Mouse (Mus musculus): ENCODE results near the gene Ankrd63. TPM values are rescaled to one million over a fixed set of nuclear protein-coding genes. Genes with fewer than 3 reads are reported as not detected.

Ankrd63 gene
- polyA plus RNA-seq, 1 experiment from 2014 or later = 0.11 TPM

DNA sequence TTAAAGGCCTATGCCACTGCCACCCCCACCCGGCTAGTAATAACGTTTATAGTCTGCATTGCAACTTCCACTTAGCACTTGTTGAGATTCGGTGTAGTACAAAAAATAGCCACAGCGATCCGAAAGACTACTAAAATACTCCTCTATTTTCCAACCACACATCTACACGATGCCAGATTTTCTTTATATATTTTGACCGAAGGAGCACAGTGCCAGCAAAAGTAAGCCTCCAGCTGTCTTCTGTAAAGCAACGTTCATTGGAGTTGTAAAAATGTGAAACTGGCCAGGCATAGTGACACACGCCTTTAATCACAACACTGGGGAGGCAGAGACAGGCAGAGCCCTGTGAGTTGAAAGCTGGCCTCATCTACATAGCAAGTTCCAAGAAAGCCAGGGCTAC lies 37.4 kb upstream of the Ankrd63 start:
- no peak overlapping the region for H3K4me2 ChIP-seq (replicated peaks; ENCODE audit: low read depth)
- H3K36me3 ChIP-seq (ENCODE audit: control insufficient read depth, insufficient read depth, low read length) = no peaks in the 10 kb centered on the region
- H3K27me3 ChIP-seq (ENCODE audit: control insufficient read depth, insufficient read depth, low read length) = no peaks in the 10 kb centered on the region
- H3K9ac ChIP-seq (ENCODE audit: low read length) = no peak overlapping the region
- DNase-seq (ENCODE audit: low spot score) (no peak), ATAC-seq (ENCODE audit: low FRiP score, low TSS enrichment) (no peak)
- peaks cover 4% of the 10 kb centered on the region; the same call in 1 of the 2 replicates for H3K4me1 ChIP-seq (replicated peaks; ENCODE audit: control insufficient read depth, insufficient read depth)
- TF ChIP-seq EP300 (optimal IDR thresholded peaks at IDR 0.05) (no peak), CTCF (IDR thresholded peaks at IDR 0.05; ENCODE audit: low read depth) (no peak)
- H3K27ac ChIP-seq (replicated peaks) = no peak overlapping the region
- no peak overlapping the region for H3K4me3 ChIP-seq (ENCODE audit: low read depth, low read length)
- 58% methylated on average over 9 of the region's 9 CpGs for WGBS
- H3K9me3 ChIP-seq (ENCODE audit: control insufficient read depth, low read length) = no peaks in the 10 kb centered on the region

DNA sequence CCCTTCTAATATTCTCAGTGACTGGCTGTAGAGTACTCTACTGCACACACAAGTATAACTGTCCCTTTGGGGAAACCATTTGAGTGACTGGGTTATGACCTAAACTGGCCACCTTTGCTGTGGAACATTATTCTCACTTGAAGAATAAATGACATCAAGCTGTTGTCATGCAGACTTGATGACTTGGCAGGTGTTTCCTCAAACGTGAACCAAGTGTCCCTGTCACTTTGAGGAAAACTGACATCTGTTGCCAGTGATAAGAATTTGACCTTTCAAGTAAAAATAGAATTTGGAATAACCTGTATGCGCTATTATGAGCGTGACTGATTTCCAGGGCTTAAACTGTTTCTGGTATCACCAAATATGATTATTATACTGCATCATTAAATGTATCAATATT lies 36.6 kb upstream of the Ankrd63 start:
- no peak for ATAC-seq (ENCODE audit: low FRiP score, low TSS enrichment)

DNA sequence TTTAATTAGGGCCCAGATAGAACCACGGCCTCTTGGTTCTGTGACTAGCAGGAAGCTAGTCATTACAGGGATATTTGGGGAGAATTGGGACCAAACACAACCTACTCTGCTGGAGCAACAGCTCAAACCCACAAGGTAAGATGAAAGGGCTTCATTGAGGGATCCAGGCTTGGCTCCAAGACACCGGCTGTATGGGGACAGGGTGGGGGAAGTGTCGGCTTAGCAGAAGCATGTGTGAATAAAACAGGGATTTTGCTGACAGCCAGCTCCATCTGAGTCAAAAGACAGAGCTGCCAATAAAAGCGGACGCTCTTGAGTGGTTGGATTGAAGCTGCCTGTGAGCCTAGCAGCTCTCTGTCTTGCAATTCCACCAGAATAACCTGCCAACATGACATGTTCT lies 29.6 kb upstream of the Ankrd63 start:
- H3K36me3 ChIP-seq (ENCODE audit: control insufficient read depth, insufficient read depth, low read length) = no peaks in the 10 kb centered on the region
- ATAC-seq (ENCODE audit: low FRiP score, low TSS enrichment) (no peak), DNase-seq (ENCODE audit: low spot score) (no peak)
- H3K9me3 ChIP-seq (ENCODE audit: control insufficient read depth, low read length) = no peaks in the 10 kb centered on the region
- H3K4me3 ChIP-seq (ENCODE audit: low read depth, low read length) = no peak overlapping the region
- no peaks in the 10 kb centered on the region for H3K27me3 ChIP-seq (ENCODE audit: control insufficient read depth, insufficient read depth, low read length)
- H3K4me1 ChIP-seq (replicated peaks; ENCODE audit: control insufficient read depth, insufficient read depth) = peaks cover 5% of the 10 kb centered on the region
- no peak overlapping the region for H3K9ac ChIP-seq (ENCODE audit: low read length)
- H3K27ac ChIP-seq (replicated peaks) = no peak overlapping the region
- no peak for TF ChIP-seq EP300 (optimal IDR thresholded peaks at IDR 0.05)
- TF ChIP-seq CTCF (IDR thresholded peaks at IDR 0.05; ENCODE audit: low read depth) = no peak
- no peak overlapping the region for H3K4me2 ChIP-seq (replicated peaks; ENCODE audit: low read depth)
- WGBS = 43% methylated on average over 5 of the region's 5 CpGs

More for the DNA sequence above, 36.6 kb upstream of the Ankrd63 start:
- TF ChIP-seq EP300 (optimal IDR thresholded peaks at IDR 0.05) (no peak), CTCF (IDR thresholded peaks at IDR 0.05; ENCODE audit: low read depth) (no peak)
- Histone ChIP-seq H3K9me3 (ENCODE audit: control insufficient read depth, low read length) (no peaks in the 10 kb centered on the region), H3K27ac (replicated peaks) (no peak overlapping the region), H3K36me3 (ENCODE audit: control insufficient read depth, insufficient read depth, low read length) (no peaks in the 10 kb centered on the region), H3K4me3 (ENCODE audit: low read depth, low read length) (no peak overlapping the region), H3K9ac (ENCODE audit: low read length) (no peak overlapping the region), H3K27me3 (ENCODE audit: control insufficient read depth, insufficient read depth, low read length) (no peaks in the 10 kb centered on the region), H3K4me2 (replicated peaks; ENCODE audit: low read depth) (no peak overlapping the region), H3K4me1 (replicated peaks; ENCODE audit: control insufficient read depth, insufficient read depth) (peaks cover 4% of the 10 kb centered on the region; the same call in 1 of the 2 replicates)
- WGBS = 63% methylated on average over 3 of the region's 3 CpGs
- DNase-seq (ENCODE audit: low spot score) = no peak

DNA sequence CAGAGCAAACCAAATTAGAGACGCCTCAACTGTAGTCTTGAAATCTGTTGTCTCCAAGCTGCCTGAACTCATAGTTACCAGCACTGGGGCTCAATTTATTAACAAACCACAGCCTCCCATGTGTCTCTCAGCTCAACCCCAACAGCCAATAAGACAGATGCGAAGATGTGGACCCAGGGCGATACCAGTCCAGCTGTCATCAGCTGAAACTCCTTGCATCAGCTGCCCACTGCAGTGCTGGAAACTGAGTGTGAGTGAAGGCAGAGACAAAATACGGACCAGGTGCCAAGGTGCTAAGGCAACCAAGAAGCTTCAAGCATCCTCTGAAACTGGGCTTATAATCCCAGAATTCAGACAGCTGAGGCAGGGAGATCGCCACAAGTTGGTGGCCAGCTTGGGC lies 28.2 kb upstream of the Ankrd63 start:
- H3K4me2 ChIP-seq (replicated peaks; ENCODE audit: low read depth) = no peak overlapping the region
- H3K4me3 ChIP-seq (ENCODE audit: low read depth, low read length) = no peak overlapping the region
- no peak overlapping the region for H3K9ac ChIP-seq (ENCODE audit: low read length)
- H3K9me3 ChIP-seq (ENCODE audit: control insufficient read depth, low read length) = no peaks in the 10 kb centered on the region
- no peaks in the 10 kb centered on the region for H3K36me3 ChIP-seq (ENCODE audit: control insufficient read depth, insufficient read depth, low read length)
- WGBS = 75% methylated on average over 5 of the region's 5 CpGs
- no peak for ATAC-seq (ENCODE audit: low FRiP score, low TSS enrichment)
- H3K4me1 ChIP-seq (replicated peaks; ENCODE audit: control insufficient read depth, insufficient read depth) = peaks cover 5% of the 10 kb centered on the region
- H3K27ac ChIP-seq (replicated peaks) = no peak overlapping the region
- no peak for TF ChIP-seq CTCF (IDR thresholded peaks at IDR 0.05; ENCODE audit: low read depth)
- no peak for TF ChIP-seq EP300 (optimal IDR thresholded peaks at IDR 0.05)
- no peak for DNase-seq (ENCODE audit: low spot score)
- H3K27me3 ChIP-seq (ENCODE audit: control insufficient read depth, insufficient read depth, low read length) = no peaks in the 10 kb centered on the region

DNA sequence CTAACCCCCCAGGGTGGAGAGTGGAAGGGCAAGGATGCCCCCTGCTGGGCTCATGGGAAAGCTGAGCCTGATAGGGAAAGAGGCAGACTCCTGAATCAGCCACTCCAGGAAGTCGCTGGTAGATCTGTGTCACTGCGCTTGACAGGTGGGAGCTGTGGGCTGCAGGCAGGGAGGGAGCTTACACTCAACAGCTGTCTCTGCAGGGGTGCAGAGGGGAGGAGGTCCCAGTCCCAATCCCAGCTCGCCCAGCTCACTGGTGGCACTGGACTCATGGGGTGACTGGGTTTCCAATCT lies 26.8 kb upstream of the Ankrd63 start:
- Histone ChIP-seq H3K27ac (replicated peaks) (no peak overlapping the region), H3K4me3 (ENCODE audit: low read depth, low read length) (no peak overlapping the region), H3K4me2 (replicated peaks; ENCODE audit: low read depth) (no peak overlapping the region), H3K9me3 (ENCODE audit: control insufficient read depth, low read length) (no peaks in the 10 kb centered on the region), H3K4me1 (replicated peaks; ENCODE audit: control insufficient read depth, insufficient read depth) (peaks cover 5% of the 10 kb centered on the region), H3K36me3 (ENCODE audit: control insufficient read depth, insufficient read depth, low read length) (no peaks in the 10 kb centered on the region), H3K27me3 (ENCODE audit: control insufficient read depth, insufficient read depth, low read length) (no peaks in the 10 kb centered on the region), H3K9ac (ENCODE audit: low read length) (no peak overlapping the region)
- ATAC-seq (ENCODE audit: low FRiP score, low TSS enrichment) (peak; percentile 31; the same call in 1 of the 2 replicates), DNase-seq (ENCODE audit: low spot score) (peak; percentile 72)
- WGBS = 15% methylated on average over 3 of the region's 3 CpGs
- TF ChIP-seq EP300 (optimal IDR thresholded peaks at IDR 0.05) (no peak), CTCF (IDR thresholded peaks at IDR 0.05; ENCODE audit: low read depth) (peak; percentile 88)

DNA sequence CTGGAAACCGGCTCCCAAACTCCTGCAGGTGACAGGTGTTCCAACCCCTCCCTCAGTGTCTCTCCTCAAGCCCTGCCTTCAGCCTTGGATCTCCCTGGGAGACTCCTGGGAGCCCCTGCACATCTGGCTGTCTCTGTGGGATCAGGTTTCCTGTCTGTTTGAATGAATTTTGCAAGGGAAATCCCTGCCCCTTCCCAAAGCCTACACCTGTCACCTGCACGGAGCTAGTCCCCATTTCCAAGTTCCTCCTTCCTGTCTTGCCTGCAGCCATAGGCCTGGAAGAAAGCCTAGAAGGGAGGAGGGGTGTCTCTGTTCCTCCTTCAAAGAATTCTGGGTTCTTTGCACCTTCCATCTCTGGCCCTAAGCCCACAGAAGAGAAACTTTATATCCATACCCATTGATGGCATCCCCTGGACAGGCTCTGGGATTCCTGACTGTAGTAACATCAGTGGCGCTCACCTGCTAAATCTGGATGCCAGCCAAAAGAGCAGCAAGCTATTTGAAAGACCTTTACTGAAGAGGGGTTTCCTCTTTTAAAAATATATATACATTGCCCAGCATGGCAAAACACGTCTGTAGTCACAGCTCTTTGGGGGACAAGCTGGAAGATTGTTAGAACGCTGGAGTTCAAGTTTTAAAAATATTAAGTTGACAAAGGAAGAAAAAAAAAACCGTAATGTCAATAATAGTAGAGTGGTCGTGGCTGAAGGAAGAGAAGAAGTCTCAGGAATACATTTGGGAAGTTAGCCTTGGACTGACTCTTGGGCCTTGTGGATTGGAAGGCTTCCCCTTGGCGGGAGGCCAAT lies 26.3 kb upstream of the Ankrd63 start:
- H3K9ac ChIP-seq (ENCODE audit: low read length) = no peak overlapping the region
- 21% methylated on average over 8 of the region's 8 CpGs for WGBS
- H3K4me2 ChIP-seq (replicated peaks; ENCODE audit: low read depth) = no peak overlapping the region
- H3K4me1 ChIP-seq (replicated peaks; ENCODE audit: control insufficient read depth, insufficient read depth) = peaks cover 5% of the 10 kb centered on the region
- ATAC-seq (ENCODE audit: low FRiP score, low TSS enrichment) (no peak), DNase-seq (ENCODE audit: low spot score) (no peak)
- H3K4me3 ChIP-seq (ENCODE audit: low read depth, low read length) = no peak overlapping the region
- TF ChIP-seq EP300 (optimal IDR thresholded peaks at IDR 0.05) (no peak), CTCF (IDR thresholded peaks at IDR 0.05; ENCODE audit: low read depth) (no peak)
- no peaks in the 10 kb centered on the region for H3K9me3 ChIP-seq (ENCODE audit: control insufficient read depth, low read length)
- H3K27ac ChIP-seq (replicated peaks) = no peak overlapping the region
- no peaks in the 10 kb centered on the region for H3K27me3 ChIP-seq (ENCODE audit: control insufficient read depth, insufficient read depth, low read length)
- no peaks in the 10 kb centered on the region for H3K36me3 ChIP-seq (ENCODE audit: control insufficient read depth, insufficient read depth, low read length)

Data from stomach, postnatal 0 days (tissue).